Mouse (Mus musculus) heart, embryonic 14.5 days (tissue): ENCODE measurements around the gene Wiz. TPM values are rescaled to one million over a fixed set of nuclear protein-coding genes. Genes with fewer than 3 reads are reported as not detected.

ENCODE experiments used
- ATAC-seq: fragments of 200-750 bp; cut with Nextera tagmentation; 2 replicates; pipeline ENCODE4 v1.8.0; 2017; ENCODE audit warnings: low read depth, moderate TSS enrichment; ENCODE audit not compliant: insufficient number of reproducible peaks, insufficient read depth, low FRiP score
- H3K27ac ChIP-seq, 2 experiments: fragments of 200-500 bp in 1 of 2; fragments of 300-500 bp in 1 of 2; sonication (generic) in 1 of 2; replicated peaks in 1 of 2; 2 replicates each; pipeline ENCODE4 v1.5.1; 2012 to 2014; ENCODE audit warnings: low read depth in 2 of 2, low read length in 2 of 2, control low read depth in 1 of 2, mild to moderate bottlenecking in 1 of 2, mixed read lengths in 1 of 2; ENCODE audit not compliant: control insufficient read depth in 1 of 2, insufficient read depth in 1 of 2
- H3K27me3 ChIP-seq: fragments of 300-500 bp; sonication (generic); 2 replicates; pipeline ENCODE4 v1.6.1; 2014; ENCODE audit warnings: mild to moderate bottlenecking, low read length, control low read depth; ENCODE audit not compliant: control insufficient read depth, insufficient read depth
- H3K36me3 ChIP-seq: fragments of 300-500 bp; sonication (generic); 2 replicates; pipeline ENCODE4 v1.6.1; 2014; ENCODE audit warnings: mild to moderate bottlenecking, control low read depth, low read length, mixed read lengths; ENCODE audit not compliant: control insufficient read depth, insufficient read depth
- H3K4me1 ChIP-seq, 2 experiments: fragments of 200-500 bp in 1 of 2; fragments of 300-500 bp in 1 of 2; sonication (generic) in 1 of 2; 2 replicates each; pipeline ENCODE4 v1.6.1; 2012 to 2014; ENCODE audit warnings: low read length in 2 of 2, control low read depth in 1 of 2, mixed read lengths in 1 of 2; ENCODE audit not compliant: control insufficient read depth in 2 of 2, insufficient read depth in 2 of 2
- H3K4me2 ChIP-seq: fragments of 300-500 bp; sonication (generic); 2 replicates; pipeline ENCODE4 v1.6.1; 2014; ENCODE audit warnings: mild to moderate bottlenecking, low read length
- H3K4me3 ChIP-seq, 2 experiments: fragments of 200-500 bp in 1 of 2; fragments of 300-500 bp in 1 of 2; sonication (generic) in 1 of 2; 2 replicates each; pipeline ENCODE4 v1.5.1; 2012 to 2014; ENCODE audit warnings: low read length in 2 of 2, mild to moderate bottlenecking in 2 of 2, control low read depth in 1 of 2, low read depth in 1 of 2, moderate library complexity in 1 of 2; ENCODE audit not compliant: control insufficient read depth in 1 of 2, insufficient read depth in 1 of 2
- H3K9ac ChIP-seq: fragments of 300-500 bp; sonication (generic); 2 replicates; pipeline ENCODE4 v1.6.1; 2014; ENCODE audit warnings: mild to moderate bottlenecking, low read length
- H3K9me3 ChIP-seq: fragments of 300-500 bp; sonication (generic); 2 replicates; pipeline ENCODE4 v1.6.1; 2016; ENCODE audit warnings: low read length, control low read depth; ENCODE audit not compliant: control insufficient read depth
- WGBS: fragments of 180-500 bp; shearing (Covaris S2); extraction: QIAGEN DNeasy Blood & Tissue Kit; methylation state at CpG from one replicate; pipeline ENCODE4 v1.1.7; 2014; 5-methylcytosine and 5-hydroxymethylcytosine counted together
- microRNA-seq: library from miRNA; unstranded; fragments of <30 nt; microRNA quantifications from one replicate; pipeline ENCODE4, GENCODE M21; 2016
- polyA plus RNA-seq: library from polyadenylated mRNA; unstranded; fragments of >200 nt; fragmentation: Nextera tagmentation; extraction: Ambion mirVana; gene quantifications from 2 replicates; pipeline ENCODE4 v1.2.1, GENCODE M21; 2014

The Wiz gene
- polyA plus RNA-seq, 1 experiment from 2014 or later = 19.5 TPM

DNA sequence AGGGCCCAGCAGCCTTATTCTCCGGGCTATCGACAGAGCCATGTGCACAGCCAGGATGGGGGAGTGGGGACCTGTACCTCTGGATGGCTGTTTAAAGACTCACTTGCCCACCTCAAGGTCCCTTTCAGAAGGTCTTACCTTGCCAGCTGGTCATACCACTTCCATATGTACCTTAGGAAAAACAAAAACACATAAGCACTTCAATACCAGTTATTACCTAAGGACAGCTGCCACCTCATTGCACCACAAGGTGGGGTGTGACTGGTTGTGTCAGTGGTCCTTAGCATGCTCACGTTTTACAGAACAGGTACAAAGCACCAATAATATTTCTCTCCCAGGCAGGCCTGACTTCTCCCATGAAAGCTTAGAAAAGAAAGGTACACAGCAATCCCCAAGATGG lies 71.5 kb downstream of the Wiz start:
- Histone ChIP-seq H3K4me1 (peaks cover 3 to 18% of the 10 kb centered on the region in 2 experiments; a peak in 3 of 4 replicates), H3K4me3 (no peak overlapping the region), H3K27me3 (no peaks in the 10 kb centered on the region), H3K9ac (no peak overlapping the region), H3K36me3 (peaks cover 60% of the 10 kb centered on the region), H3K9me3 (no peaks in the 10 kb centered on the region), H3K4me2 (no peak overlapping the region), H3K27ac (no peak overlapping the region)
- no peak for ATAC-seq
- WGBS = 87% methylated on average over 3 of the region's 3 CpGs

DNA sequence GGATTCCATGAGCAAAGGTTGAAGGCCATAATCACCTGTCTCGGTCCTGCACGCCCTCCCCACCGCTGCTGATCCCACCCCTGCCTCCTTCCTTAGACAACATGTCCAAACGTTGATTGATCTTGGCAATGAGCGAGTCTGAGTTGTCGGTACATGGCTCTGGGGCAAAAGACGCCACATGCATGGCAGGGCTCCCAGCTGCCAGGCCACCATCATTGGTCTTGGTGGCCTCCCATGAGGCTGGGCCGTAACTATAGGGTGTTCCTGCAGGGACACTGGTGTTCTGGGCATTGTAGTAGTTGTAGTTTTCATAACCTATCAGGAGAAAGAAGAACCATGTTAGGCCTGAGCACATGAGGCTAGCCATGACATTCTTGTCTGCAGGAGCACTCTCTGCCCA lies 72.2 kb downstream of the Wiz start:
- H3K4me3 ChIP-seq = no peak overlapping the region
- no peak for ATAC-seq
- H3K9ac ChIP-seq = no peak overlapping the region
- no peaks in the 10 kb centered on the region for H3K27me3 ChIP-seq
- WGBS = 95% methylated on average over 8 of the region's 8 CpGs
- no peak overlapping the region for H3K27ac ChIP-seq
- H3K9me3 ChIP-seq = no peaks in the 10 kb centered on the region
- H3K36me3 ChIP-seq = peaks cover 67% of the 10 kb centered on the region
- H3K4me1 ChIP-seq = peaks cover 2 to 15% of the 10 kb centered on the region in 2 experiments; a peak in 3 of 4 replicates
- H3K4me2 ChIP-seq = no peak overlapping the region

DNA sequence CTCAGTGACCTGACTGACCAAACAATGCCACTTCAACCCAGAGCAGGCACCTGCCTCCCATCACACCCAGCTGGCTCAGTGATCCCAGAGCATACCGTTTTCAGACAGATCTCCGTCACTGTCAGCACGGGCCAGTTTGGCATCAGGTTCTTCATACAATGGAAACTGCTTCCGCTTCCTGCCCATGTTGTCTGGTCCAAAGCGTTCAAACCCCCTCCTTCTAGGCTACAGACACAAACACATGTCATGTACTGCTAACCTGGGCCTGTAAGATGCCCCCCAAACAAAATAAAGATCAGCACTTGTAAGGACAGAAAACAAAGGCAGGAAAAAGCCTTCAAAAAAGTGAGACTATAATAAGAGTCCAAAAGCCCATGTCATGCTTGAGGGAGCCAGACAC lies 73.7 kb downstream of the Wiz start:
- 89% methylated on average over 5 of the region's 5 CpGs for WGBS
- no peak overlapping the region for H3K9ac ChIP-seq

DNA sequence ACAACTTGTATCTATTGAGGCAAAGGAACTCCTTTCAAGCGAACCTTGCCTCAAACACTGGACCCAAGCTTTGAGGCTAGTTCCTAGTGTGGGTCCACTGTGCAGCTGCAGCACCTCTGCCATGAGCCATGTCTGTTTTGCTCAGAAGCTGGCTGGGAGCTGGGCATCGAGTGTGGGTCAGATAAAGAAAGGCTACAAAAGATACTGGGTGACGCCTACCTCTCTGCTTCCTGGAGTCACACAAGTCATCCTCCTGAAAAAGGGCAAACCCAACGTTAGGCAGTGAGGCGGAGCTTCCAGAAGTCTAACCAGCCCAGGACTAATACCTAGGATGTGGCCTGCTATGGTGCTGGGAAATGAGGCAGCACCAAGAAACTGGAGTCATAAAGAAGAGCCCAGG lies 75.3 kb downstream of the Wiz start:
- Histone ChIP-seq H3K4me1 (peaks cover 0 to 6% of the 10 kb centered on the region in 2 experiments; a peak in 2 of 4 replicates), H3K27me3 (no peaks in the 10 kb centered on the region), H3K4me3 (no peak overlapping the region), H3K36me3 (peaks cover 98% of the 10 kb centered on the region), H3K27ac (no peak overlapping the region), H3K4me2 (no peak overlapping the region), H3K9ac (no peak overlapping the region), H3K9me3 (no peaks in the 10 kb centered on the region)
- 60% methylated on average over 5 of the region's 5 CpGs for WGBS
- no peak for ATAC-seq

More for the DNA sequence above, 73.7 kb downstream of the Wiz start:
- peaks cover 81% of the 10 kb centered on the region for H3K36me3 ChIP-seq
- H3K27me3 ChIP-seq = no peaks in the 10 kb centered on the region
- H3K4me3 ChIP-seq = no peak overlapping the region
- peaks cover 2 to 11% of the 10 kb centered on the region in 2 experiments; a peak in 3 of 4 replicates for H3K4me1 ChIP-seq
- no peak for ATAC-seq
- no peak overlapping the region for H3K27ac ChIP-seq
- no peaks in the 10 kb centered on the region for H3K9me3 ChIP-seq
- H3K4me2 ChIP-seq = no peak overlapping the region

DNA sequence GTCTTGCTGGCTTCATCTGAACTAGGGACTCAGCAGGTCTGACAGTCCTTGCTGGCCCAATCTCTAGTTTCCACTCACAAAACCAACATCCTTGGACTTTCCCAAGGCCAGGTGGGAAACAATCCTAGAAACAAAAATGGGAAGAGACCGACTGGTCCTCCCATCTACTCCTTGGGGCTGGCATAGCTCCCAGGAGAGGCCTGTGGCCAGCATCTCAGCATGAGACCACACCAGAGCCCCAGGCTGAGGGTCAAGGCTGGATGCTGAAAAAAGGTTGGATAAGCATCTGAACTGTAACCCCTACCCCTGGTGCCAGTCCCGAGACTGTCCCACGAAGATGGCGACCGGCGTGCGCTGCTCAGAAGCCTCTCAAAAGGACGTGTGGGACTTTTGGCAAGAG lies 76.4 kb downstream of the Wiz start:
- ATAC-seq = no peak
- H3K4me2 ChIP-seq = no peak overlapping the region
- no peak overlapping the region for H3K4me3 ChIP-seq
- no peaks in the 10 kb centered on the region for H3K27me3 ChIP-seq
- 92% methylated on average over 8 of the region's 8 CpGs for WGBS
- peaks cover 100% of the 10 kb centered on the region for H3K36me3 ChIP-seq
- H3K9ac ChIP-seq = no peak overlapping the region
- H3K9me3 ChIP-seq = no peaks in the 10 kb centered on the region
- no peak overlapping the region for H3K27ac ChIP-seq
- no peaks in the 10 kb centered on the region for H3K4me1 ChIP-seq

DNA sequence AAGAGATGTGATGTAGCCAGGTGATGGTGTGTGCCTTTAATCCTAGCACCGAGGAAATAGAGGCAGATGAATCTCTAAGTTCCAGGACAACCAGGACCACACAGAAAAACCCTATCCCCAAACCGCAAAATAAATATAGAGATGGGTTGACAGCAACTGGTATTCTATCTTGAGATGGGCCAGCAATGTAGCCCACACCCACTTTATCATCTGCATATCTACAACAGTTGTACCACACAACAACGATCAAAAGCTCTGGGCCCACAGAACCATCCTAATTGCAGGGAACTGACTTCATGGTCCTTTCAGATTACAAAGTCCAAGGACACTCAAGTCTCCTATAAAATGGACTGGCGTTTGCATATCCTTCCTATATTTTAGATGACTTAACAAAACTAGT lies 81.3 kb downstream of the Wiz start:
- H3K27ac ChIP-seq = no peak overlapping the region
- WGBS = 88% methylated on average over 4 of the region's 4 CpGs
- no peak overlapping the region for H3K4me3 ChIP-seq
- no peak for ATAC-seq
- no peaks in the 10 kb centered on the region for H3K4me1 ChIP-seq
- peaks cover 100% of the 10 kb centered on the region for H3K36me3 ChIP-seq
- no peaks in the 10 kb centered on the region for H3K9me3 ChIP-seq
- no peak overlapping the region for H3K4me2 ChIP-seq
- no peak overlapping the region for H3K9ac ChIP-seq
- H3K27me3 ChIP-seq = no peaks in the 10 kb centered on the region

Small RNA genes within 50 kb of the gene (microRNA-seq; reads per million reads assigned to microRNA genes)
- gene Gm22201 = not detected

Other genes starting within 250 kb of the Wiz start
- gene Notch3, start 222.6 kb downstream of the Wiz start, polyA plus RNA-seq = 5.1 and 6.6 TPM in 2 replicates
- gene Ephx3, start 199.9 kb downstream of the Wiz start, polyA plus RNA-seq = 0.30 and 0.32 TPM in 2 replicates
- gene Brd4, start 104.7 kb downstream of the Wiz start, polyA plus RNA-seq = 54.7 and 57.0 TPM in 2 replicates
- 33.0 and 34.9 TPM in 2 replicates for gene Akap8, start 68.2 kb downstream of the Wiz start, polyA plus RNA-seq
- gene Akap8l, start 38.8 kb downstream of the Wiz start, polyA plus RNA-seq = 83.5 and 84.1 TPM in 2 replicates
- 0.67 and 0.76 TPM in 2 replicates for gene Rasal3, start 14.1 kb upstream of the Wiz start, polyA plus RNA-seq
- not detected in 2 replicates for gene Pglyrp2, start 34.7 kb upstream of the Wiz start, polyA plus RNA-seq
- gene Cyp4f39, start 63.3 kb upstream of the Wiz start, polyA plus RNA-seq = 0.42 and 0.74 TPM in 2 replicates
- gene Cyp4f17, start 116.6 kb upstream of the Wiz start, polyA plus RNA-seq = 8.3 and 8.6 TPM in 2 replicates
- gene Cyp4f16, start 147.1 kb upstream of the Wiz start, polyA plus RNA-seq = 13.8 and 15.2 TPM in 2 replicates
- not detected in 2 replicates for gene Cyp4f37, start 231.9 kb upstream of the Wiz start, polyA plus RNA-seq